Mouse (Mus musculus): ENCODE data around the gene Avpi1. TPM values are rescaled to one million over a fixed set of nuclear protein-coding genes. Genes with fewer than 3 reads are reported as not detected.
A peak's percentile ranks its signal among the peaks of the same experiment; 100 is the strongest.

Gene Avpi1
- polyA plus RNA-seq, 1 experiment from 2014 or later = 24.5 TPM

DNA sequence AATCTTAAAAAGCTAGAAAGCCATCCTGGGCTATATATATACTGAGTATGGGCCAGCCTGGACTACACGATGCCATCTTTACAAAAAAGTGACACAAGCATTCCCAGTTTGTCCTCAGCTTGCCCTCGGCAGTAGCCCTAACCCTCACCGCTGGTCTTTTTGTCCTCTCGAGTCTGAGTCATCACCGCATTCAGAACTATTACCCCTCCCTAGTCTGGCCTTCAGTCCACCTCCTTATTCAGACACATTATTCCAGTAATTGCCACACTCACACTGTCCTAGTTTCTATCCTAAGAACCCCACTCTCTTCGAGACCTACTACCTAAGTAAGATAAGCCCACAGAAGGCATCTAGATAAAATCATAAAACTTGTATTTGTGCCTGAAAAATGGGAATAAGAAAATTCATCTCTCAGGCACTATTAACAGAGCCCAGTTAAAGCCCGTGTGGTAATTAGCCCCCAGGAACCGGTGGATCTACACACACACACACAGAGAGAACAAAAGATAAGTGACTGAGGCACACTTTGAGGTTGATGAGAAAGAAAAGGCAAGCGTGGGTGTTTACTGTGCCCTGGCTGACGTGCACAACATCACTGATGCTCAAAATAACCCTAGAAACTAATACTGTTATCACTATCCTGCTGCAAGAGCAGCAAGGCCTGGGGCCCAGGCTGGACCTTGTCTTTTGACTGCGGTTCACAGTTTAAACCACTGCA is 3.2 kb downstream of the Avpi1 start:
- 0 out of 2 replicates have a peak, but pooled peaks cover 7% of the 10 kb centered on the region for H3K27me3 ChIP-seq (replicated peaks; ENCODE audit: low read depth, poor library complexity, severe bottlenecking)
- DNase-seq (ENCODE audit: low spot score) = no peak
- H3K27ac ChIP-seq (replicated peaks) = no peak overlapping the region
- peaks cover 25% of the 10 kb centered on the region for H3K4me1 ChIP-seq
- H3K36me3 ChIP-seq (replicated peaks) = peaks cover 46% of the 10 kb centered on the region
- H3K4me3 ChIP-seq = no peak overlapping the region
- 88% methylated on average over 11 of the region's 11 CpGs for WGBS
- no peaks in the 10 kb centered on the region for H3K9me3 ChIP-seq

DNA sequence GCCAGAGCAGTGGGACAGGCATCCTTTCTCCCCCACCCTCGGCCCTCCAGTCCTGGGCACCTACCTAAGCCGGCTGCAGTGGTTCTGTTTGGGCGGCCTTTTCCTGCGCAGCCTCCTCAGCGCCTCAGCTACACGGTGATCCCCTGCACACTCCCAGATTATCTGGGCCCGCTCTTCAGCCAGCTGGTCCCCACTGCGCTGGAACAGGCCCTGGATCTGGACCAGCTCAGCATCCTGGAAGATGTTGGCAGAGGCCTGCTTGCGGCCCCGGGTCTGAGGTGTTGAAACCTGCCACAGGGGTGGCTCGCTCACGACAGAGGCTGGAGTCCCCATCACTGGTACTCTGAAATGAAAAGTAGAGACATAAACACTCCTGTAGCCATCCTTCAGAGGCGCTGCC is 4.2 kb downstream of the Avpi1 start:
- WGBS = 84% methylated on average over 13 of the region's 13 CpGs
- H3K4me1 ChIP-seq = peaks cover 18% of the 10 kb centered on the region
- no peak for DNase-seq (ENCODE audit: low spot score)
- no peak overlapping the region for H3K27ac ChIP-seq (replicated peaks)
- peaks cover 56% of the 10 kb centered on the region for H3K36me3 ChIP-seq (replicated peaks)
- 0 out of 2 replicates have a peak, but pooled peaks cover 7% of the 10 kb centered on the region for H3K27me3 ChIP-seq (replicated peaks; ENCODE audit: low read depth, poor library complexity, severe bottlenecking)
- no peak overlapping the region for H3K4me3 ChIP-seq
- H3K9me3 ChIP-seq = no peaks in the 10 kb centered on the region

GRCm38 (mm10) chr19:42120451-42120850 is 8.4 kb downstream of the Avpi1 start:
- H3K4me3 ChIP-seq = no peak overlapping the region
- no peaks in the 10 kb centered on the region for H3K9me3 ChIP-seq
- no peaks in the 10 kb centered on the region for H3K4me1 ChIP-seq
- DNase-seq (ENCODE audit: low spot score) = no peak
- peaks cover 94% of the 10 kb centered on the region for H3K36me3 ChIP-seq (replicated peaks)
- WGBS = 93% methylated on average over 8 of the region's 8 CpGs
- no peak overlapping the region for H3K27ac ChIP-seq (replicated peaks)
- no peaks in the 10 kb centered on the region for H3K27me3 ChIP-seq (replicated peaks; ENCODE audit: low read depth, poor library complexity, severe bottlenecking)

DNA sequence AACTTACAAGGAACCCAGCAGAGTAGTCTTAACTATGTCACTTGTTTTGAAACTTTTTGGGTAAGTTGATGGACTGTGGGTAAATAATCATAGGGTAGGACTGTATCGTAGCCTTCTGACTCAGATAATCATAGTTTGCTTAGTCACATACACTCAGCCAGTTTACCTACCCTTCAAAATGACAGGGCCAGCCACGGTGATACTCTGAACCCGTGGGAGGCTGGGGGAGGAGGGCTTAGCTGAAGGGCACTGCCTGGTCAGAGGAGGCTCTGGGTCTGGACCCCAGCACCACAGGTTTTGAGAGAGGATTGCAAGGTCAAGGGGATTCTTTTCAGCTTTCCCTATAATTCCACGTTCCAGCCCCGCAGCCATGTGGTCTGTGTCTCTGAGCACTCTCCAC is 10.3 kb downstream of the Avpi1 start:
- H3K9me3 ChIP-seq = no peaks in the 10 kb centered on the region
- H3K4me3 ChIP-seq = no peak overlapping the region
- H3K4me1 ChIP-seq = no peaks in the 10 kb centered on the region
- WGBS = 91% methylated on average over 5 of the region's 5 CpGs
- peaks cover 94% of the 10 kb centered on the region for H3K36me3 ChIP-seq (replicated peaks)
- DNase-seq (ENCODE audit: low spot score) = no peak
- no peak overlapping the region for H3K27ac ChIP-seq (replicated peaks)
- no peaks in the 10 kb centered on the region for H3K27me3 ChIP-seq (replicated peaks; ENCODE audit: low read depth, poor library complexity, severe bottlenecking)

DNA sequence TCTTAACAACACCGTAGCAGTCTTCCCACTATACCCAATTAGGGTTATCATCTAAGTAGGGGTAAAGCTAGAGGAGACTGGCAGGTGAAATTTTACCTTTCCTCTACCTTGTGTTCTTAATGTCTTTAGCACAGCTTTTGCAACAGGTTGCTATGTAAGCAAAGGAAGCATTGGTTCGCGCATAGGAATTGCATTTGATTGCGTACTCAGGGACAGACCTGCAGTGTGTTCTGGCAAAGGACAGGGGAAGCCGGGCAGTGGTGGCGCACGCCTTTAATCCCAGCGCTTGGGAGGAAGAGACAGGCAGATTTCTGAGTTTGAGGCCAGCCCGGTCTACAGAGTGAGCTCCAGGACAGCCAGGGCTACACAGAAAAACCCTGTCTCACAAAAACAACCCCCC is 10.7 kb downstream of the Avpi1 start:
- 96% methylated on average over 9 of the region's 9 CpGs for WGBS
- Histone ChIP-seq H3K36me3 (replicated peaks) (peaks cover 94% of the 10 kb centered on the region), H3K27ac (replicated peaks) (no peak overlapping the region), H3K9me3 (no peaks in the 10 kb centered on the region), H3K4me3 (no peak overlapping the region), H3K4me1 (no peaks in the 10 kb centered on the region), H3K27me3 (replicated peaks; ENCODE audit: low read depth, poor library complexity, severe bottlenecking) (no peaks in the 10 kb centered on the region)
- no peak for DNase-seq (ENCODE audit: low spot score)

DNA sequence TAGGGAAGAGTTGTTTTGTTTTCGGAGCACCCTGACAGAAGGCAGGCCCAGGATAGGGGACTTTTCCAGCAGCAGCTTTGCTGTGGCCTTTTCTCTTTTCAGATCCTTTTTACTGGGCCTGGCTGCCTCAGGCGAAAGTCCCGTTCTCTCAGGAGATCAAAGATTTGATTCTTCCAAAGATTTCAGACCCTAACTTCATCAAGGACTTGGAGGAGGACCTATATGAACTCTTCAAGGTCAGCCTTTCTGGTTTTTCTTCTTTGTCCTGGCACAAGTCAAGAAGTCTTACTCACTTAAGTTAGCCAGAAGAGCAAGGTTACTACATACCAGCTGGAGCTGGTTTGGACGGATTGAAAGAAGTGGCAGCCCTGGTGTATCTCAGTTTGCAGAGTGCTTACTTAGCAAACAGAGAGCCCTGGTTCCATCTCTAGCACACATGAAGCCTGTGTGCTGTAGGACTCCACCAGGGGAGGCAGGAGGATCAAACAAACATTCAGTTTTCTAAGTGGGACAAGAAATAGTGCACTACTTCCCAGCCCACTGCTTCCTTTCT is 13.0 kb downstream of the Avpi1 start:
- Histone ChIP-seq H3K27ac (replicated peaks) (no peak overlapping the region), H3K4me1 (no peaks in the 10 kb centered on the region), H3K27me3 (replicated peaks; ENCODE audit: low read depth, poor library complexity, severe bottlenecking) (no peaks in the 10 kb centered on the region), H3K36me3 (replicated peaks) (peaks cover 87% of the 10 kb centered on the region), H3K9me3 (no peaks in the 10 kb centered on the region), H3K4me3 (no peak overlapping the region)
- WGBS = 90% methylated on average over 4 of the region's 4 CpGs
- no peak for DNase-seq (ENCODE audit: low spot score)

DNA sequence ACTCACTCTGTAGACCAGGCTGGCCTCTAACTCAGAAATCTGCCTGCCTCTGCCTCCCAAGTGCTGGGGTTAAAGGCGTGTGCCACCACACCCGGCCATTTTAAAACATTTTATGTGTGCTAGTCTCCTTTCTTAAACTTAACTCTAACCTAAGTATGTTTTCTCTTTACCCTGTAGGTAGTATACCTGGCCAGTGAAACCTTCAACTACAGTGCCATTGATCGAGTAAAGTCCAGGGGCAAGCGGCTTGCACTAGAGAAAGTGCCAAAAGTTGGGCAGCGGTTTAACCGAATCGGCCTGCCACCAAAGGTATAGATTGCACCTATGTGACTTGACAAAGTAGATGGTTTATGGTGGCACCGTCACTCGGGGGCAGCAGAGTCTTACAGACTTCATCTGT is 24.2 kb downstream of the Avpi1 start:
- Histone ChIP-seq H3K9me3 (no peaks in the 10 kb centered on the region), H3K27ac (replicated peaks) (no peak overlapping the region), H3K4me3 (no peak overlapping the region), H3K4me1 (no peaks in the 10 kb centered on the region), H3K27me3 (replicated peaks; ENCODE audit: low read depth, poor library complexity, severe bottlenecking) (no peaks in the 10 kb centered on the region), H3K36me3 (replicated peaks) (peaks cover 72% of the 10 kb centered on the region)
- DNase-seq (ENCODE audit: low spot score) = no peak
- WGBS = 94% methylated on average over 9 of the region's 9 CpGs

DNA sequence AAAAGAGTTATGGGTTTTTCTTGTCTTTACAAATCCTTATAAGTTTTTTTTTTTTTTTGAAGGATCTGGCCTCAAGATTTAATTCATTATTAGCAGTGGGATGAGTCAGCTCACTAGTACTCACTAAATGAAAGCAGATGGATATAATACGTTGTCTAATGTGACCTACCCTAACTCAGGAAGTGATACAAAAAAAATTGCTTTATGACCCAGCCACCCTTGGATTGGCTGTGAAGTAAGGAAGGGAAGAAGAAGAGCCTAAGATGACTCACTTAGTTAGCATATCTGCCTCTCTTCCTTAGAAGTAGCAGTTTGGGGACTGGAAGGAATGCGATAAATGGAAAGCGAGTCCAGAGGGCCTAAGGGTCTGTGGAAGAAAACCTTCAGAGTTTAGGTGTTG is 29.5 kb downstream of the Avpi1 start:
- Histone ChIP-seq H3K27ac (replicated peaks) (no peak overlapping the region), H3K9me3 (no peaks in the 10 kb centered on the region), H3K27me3 (replicated peaks; ENCODE audit: low read depth, poor library complexity, severe bottlenecking) (no peaks in the 10 kb centered on the region), H3K36me3 (replicated peaks) (peaks cover 69% of the 10 kb centered on the region), H3K4me3 (no peak overlapping the region), H3K4me1 (no peaks in the 10 kb centered on the region)
- 87% methylated on average over 3 of the region's 3 CpGs for WGBS
- no peak for DNase-seq (ENCODE audit: low spot score)

DNA sequence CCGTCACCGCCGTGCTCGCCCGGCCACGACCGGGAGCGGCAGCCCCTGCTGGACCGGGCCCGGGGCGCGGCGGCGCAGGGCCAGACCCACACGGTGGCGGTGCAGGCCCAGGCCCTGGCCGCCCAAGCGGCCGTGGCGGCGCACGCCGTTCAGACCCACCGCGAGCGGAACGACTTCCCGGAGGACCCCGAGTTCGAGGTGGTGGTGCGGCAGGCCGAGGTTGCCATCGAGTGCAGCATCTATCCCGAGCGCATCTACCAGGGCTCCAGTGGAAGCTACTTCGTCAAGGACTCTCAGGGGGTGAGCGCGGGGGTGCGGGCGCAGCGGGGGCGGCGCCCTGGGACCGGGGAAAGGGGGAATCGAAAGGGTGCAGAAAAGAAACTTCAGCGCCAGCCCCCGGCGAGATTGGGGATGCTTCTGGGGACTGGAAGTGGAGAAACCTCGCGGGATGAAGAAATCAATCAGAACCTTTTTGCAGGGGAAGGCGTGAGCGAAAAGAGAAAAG is 38.2 kb downstream of the Avpi1 start:
- Histone ChIP-seq H3K27me3 (replicated peaks; ENCODE audit: low read depth, poor library complexity, severe bottlenecking) (no peaks in the 10 kb centered on the region), H3K27ac (replicated peaks) (peak overlapping the region; percentile 92), H3K4me1 (peaks cover 37% of the 10 kb centered on the region), H3K4me3 (peak overlapping the region; percentile 97), H3K9me3 (no peaks in the 10 kb centered on the region), H3K36me3 (replicated peaks) (peaks cover 30% of the 10 kb centered on the region)
- DNase-seq (ENCODE audit: low spot score) = no peak
- under 1% methylated on average over 52 of the region's 52 CpGs for WGBS

GRCm38 (mm10) chr19:42089748-42090595 is 38.9 kb downstream of the Avpi1 start, which contains the start of gene Pi4k2a:
Gene Pi4k2a, plus strand, starts transcription at chr19:42090470.
- peak; percentile 99 for DNase-seq (ENCODE audit: low spot score)
- 1% methylated on average over 55 of the region's 55 CpGs for WGBS
- Histone ChIP-seq H3K4me3 (peak within 1 kb of the TSS; percentile 97), H3K27ac (replicated peaks) (peak within 1 kb of the TSS; percentile 92), H3K9me3 (no peaks in the 10 kb centered on the region), H3K4me1 (peaks cover 41% of the 10 kb centered on the region), H3K36me3 (replicated peaks) (peaks cover 23% of the 10 kb centered on the region), H3K27me3 (replicated peaks; ENCODE audit: low read depth, poor library complexity, severe bottlenecking) (no peaks in the 10 kb centered on the region)

DNA sequence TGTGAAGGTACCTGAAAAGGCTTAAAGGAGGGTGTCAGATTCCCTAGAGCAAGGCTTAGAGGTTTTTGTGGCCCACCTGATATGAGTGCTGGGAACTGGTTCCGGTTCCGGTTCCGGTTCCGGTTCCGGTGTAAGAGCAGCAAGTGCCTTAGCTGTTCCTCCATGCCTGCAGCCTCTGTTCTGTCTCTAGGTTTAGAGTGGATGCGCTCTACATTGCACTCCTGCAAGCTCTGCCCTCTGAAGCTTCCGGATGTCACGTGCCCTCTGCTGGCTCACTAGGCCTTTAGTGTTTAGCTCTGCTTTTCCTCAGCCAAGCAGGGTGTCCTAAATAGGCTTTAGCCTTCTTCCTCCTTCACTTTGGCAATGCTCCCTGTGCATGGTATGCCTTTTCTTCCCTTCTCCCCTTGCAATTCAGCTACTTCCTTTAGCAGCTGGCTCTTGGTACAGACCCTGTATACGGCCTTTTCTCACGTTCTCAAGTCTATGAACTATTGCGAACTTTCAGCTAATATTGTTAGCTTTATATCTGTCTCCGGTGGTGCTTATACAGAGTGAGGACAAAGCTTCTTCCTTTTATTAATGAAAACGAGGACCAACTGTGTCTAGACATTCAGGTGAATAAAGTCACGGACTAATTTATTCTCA is 39.6 kb downstream of the Avpi1 start:
- peaks cover 41% of the 10 kb centered on the region for H3K4me1 ChIP-seq
- no peaks in the 10 kb centered on the region for H3K9me3 ChIP-seq
- H3K27me3 ChIP-seq (replicated peaks; ENCODE audit: low read depth, poor library complexity, severe bottlenecking) = no peaks in the 10 kb centered on the region
- peaks cover 15% of the 10 kb centered on the region for H3K36me3 ChIP-seq (replicated peaks)
- H3K27ac ChIP-seq (replicated peaks) = peak overlapping the region; percentile 76
- H3K4me3 ChIP-seq = peak overlapping the region; percentile 97
- DNase-seq (ENCODE audit: low spot score) = peak; percentile 66
- WGBS = 24% methylated on average over 14 of the region's 14 CpGs

DNA sequence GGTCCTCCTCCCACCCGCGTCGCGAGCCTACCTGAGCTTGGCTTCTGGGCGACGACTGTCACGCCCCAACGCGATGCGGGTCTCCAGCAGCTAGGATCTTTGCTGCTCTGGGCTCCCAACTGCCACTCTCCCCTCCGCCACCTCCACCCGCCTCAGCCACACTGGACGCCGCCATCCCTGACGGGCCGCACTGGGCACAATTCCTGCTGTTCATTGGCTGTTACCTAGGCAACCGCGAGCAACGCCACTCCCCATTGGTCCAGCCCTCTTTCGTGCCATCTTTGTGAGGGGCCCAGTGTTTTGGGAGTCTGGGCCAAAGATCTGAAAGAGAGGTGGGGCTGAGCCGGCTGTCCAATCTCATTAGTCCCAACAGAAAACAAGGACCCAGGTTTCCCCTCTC is 42.7 kb downstream of the Avpi1 start, which contains the start of gene Morn4:
TSS of gene Morn4 (minus strand) at position 192 of the 400 bp plus-strand sequence.
- H3K4me1 ChIP-seq = peaks cover 28% of the 10 kb centered on the region
- H3K36me3 ChIP-seq (replicated peaks) = no peaks in the 10 kb centered on the region
- DNase-seq (ENCODE audit: low spot score) = peak; percentile 96
- H3K4me3 ChIP-seq = peak within 1 kb of the TSS; percentile 87
- 0% methylated on average over 21 of the region's 21 CpGs for WGBS
- H3K9me3 ChIP-seq = no peaks in the 10 kb centered on the region
- H3K27me3 ChIP-seq (replicated peaks; ENCODE audit: low read depth, poor library complexity, severe bottlenecking) = no peaks in the 10 kb centered on the region
- peak within 1 kb of the TSS; percentile 90 for H3K27ac ChIP-seq (replicated peaks)
